Mouse (Mus musculus): Measurements from ENCODE around the gene Trmt2b.

- TF ChIP-seq CTCF (IDR thresholded peaks at IDR 0.05; ENCODE audit: low read depth): no peak
- TF ChIP-seq EP300 (IDR thresholded peaks at IDR 0.05; ENCODE audit: low read depth): no peak
These were observed 43.7 kb downstream of the Trmt2b start for GRCm38 (mm10) chrX:134233048-134233447.
